Mouse (Mus musculus): ENCODE data around the gene Dapk2.

- TF ChIP-seq CTCF (IDR thresholded peaks at IDR 0.05; ENCODE audit: low read depth, low read length): no peak
- no peak for TF ChIP-seq POLR2A (IDR thresholded peaks at IDR 0.05; ENCODE audit: borderline replicate concordance, low read depth, low read length)
Measured at GRCm38 (mm10) chr9:66241722-66242121, 83.7 kb downstream of the Dapk2 start.
